Mouse (Mus musculus) liver, embryonic 14.5 days (tissue): ENCODE measurements around the gene Sorcs2. TPM values are rescaled to one million over a fixed set of nuclear protein-coding genes. Genes with fewer than 3 reads are reported as not detected.

Experiments
- ATAC-seq: fragments of 200-750 bp; cut with Nextera tagmentation; 2 replicates; pipeline ENCODE4 v1.8.0; 2017; ENCODE audit warnings: moderate number of reproducible peaks, mild to moderate bottlenecking, moderate library complexity; ENCODE audit not compliant: insufficient read depth
- DNase-seq, 3 experiments: peaks; one replicate each; pipeline ENCODE4 v3.0.0-alpha.2; 2012 to 2013; ENCODE audit warnings: low read depth in 3 of 3, low spot score in 3 of 3
- H3K27ac ChIP-seq: fragments of 300-500 bp; sonication (generic); 2 replicates; pipeline ENCODE4 v1.5.1; 2014; ENCODE audit warnings: moderate library complexity, mild to moderate bottlenecking, control low read depth, inconsistent platforms
- H3K27me3 ChIP-seq: fragments of 300-500 bp; sonication (generic); 2 replicates; pipeline ENCODE4 v1.6.1; 2014; ENCODE audit warnings: mild to moderate bottlenecking, low read length, moderate library complexity; ENCODE audit not compliant: control insufficient read depth, insufficient read depth
- H3K36me3 ChIP-seq: fragments of 300-500 bp; sonication (generic); replicated peaks from 2 replicates; pipeline ENCODE4 v1.6.1; 2014; ENCODE audit warnings: low read depth; ENCODE audit not compliant: control insufficient read depth, insufficient read depth
- H3K4me1 ChIP-seq, 2 experiments: fragments of 200-500 bp in 1 of 2; fragments of 300-500 bp in 1 of 2; sonication (generic) in 1 of 2; replicated peaks; 2 replicates each; pipeline ENCODE4 v1.6.1; 2012 to 2014; ENCODE audit warnings: antibody characterized with exemption in 1 of 2, inconsistent platforms in 1 of 2, low read length in 1 of 2; ENCODE audit not compliant: control insufficient read depth in 2 of 2, insufficient read depth in 2 of 2
- H3K4me2 ChIP-seq: fragments of 300-500 bp; sonication (generic); 2 replicates; pipeline ENCODE4 v1.6.1; 2014; ENCODE audit warnings: low read depth, mild to moderate bottlenecking, control low read depth, moderate library complexity
- H3K4me3 ChIP-seq, 2 experiments: fragments of 200-500 bp in 1 of 2; fragments of 300-500 bp in 1 of 2; sonication (generic) in 1 of 2; 2 replicates each; pipeline ENCODE4 v1.5.1; 2012 to 2014; ENCODE audit warnings: low read depth in 2 of 2, low read length in 2 of 2, mild to moderate bottlenecking in 2 of 2, control low read depth in 1 of 2, inconsistent platforms in 1 of 2, moderate library complexity in 1 of 2; ENCODE audit not compliant: insufficient read depth in 1 of 2
- H3K9ac ChIP-seq: fragments of 300-500 bp; sonication (generic); replicated peaks from 2 replicates; pipeline ENCODE4 v1.6.1; 2014; ENCODE audit warnings: mild to moderate bottlenecking, control low read depth, moderate library complexity
- H3K9me3 ChIP-seq: fragments of 300-500 bp; sonication (generic); 2 replicates; pipeline ENCODE4 v1.6.1; 2016; ENCODE audit warnings: low read length, mixed read lengths; ENCODE audit not compliant: control insufficient read depth
- CTCF ChIP-seq: IDR thresholded peaks from 2 replicates; pipeline ENCODE4 v1.5.1; 2016; ENCODE audit warnings: antibody characterized with exemption, low read depth, control low read depth
- EP300 ChIP-seq: IDR thresholded peaks from 2 replicates; pipeline ENCODE4 v1.6.1; 2016; ENCODE audit warnings: antibody characterized with exemption, low read depth
- WGBS: fragments of 180-500 bp; shearing (Covaris S2); extraction: QIAGEN DNeasy Blood & Tissue Kit; methylation state at CpG from one replicate; pipeline ENCODE4 v1.1.7; 2014; ENCODE audit not compliant: insufficient replicate concordance; 5-methylcytosine and 5-hydroxymethylcytosine counted together
- polyA plus RNA-seq, 2 experiments: library from polyadenylated mRNA; depleted of rRNA in 1 of 2; stranded (reverse) in 1 of 2; unstranded in 1 of 2; fragments of >200 nt; fragmentation: Nextera tagmentation in 1 of 2; extraction: Ambion mirVana in 1 of 2; gene quantifications; 2 replicates each; pipeline versions ENCODE4 v1.2.1 to v1.2.3; 2012 to 2014

Sorcs2 gene
- polyA plus RNA-seq, 2 experiments = 0.17 to 0.33 TPM

GRCm38 (mm10) chr5:35989506-35989905 lies 408.4 kb downstream of the Sorcs2 start:
- no peaks in the 10 kb centered on the region for H3K9me3 ChIP-seq
- H3K4me2 ChIP-seq = no peak overlapping the region
- TF ChIP-seq CTCF (no peak), EP300 (no peak)
- H3K4me1 ChIP-seq = no peaks in the 10 kb centered on the region
- H3K27ac ChIP-seq = no peak overlapping the region
- WGBS = 67% methylated on average over 6 of the region's 6 CpGs
- no peak for ATAC-seq
- H3K4me3 ChIP-seq = no peak overlapping the region
- DNase-seq = no peak
- H3K27me3 ChIP-seq = no peaks in the 10 kb centered on the region
- no peaks in the 10 kb centered on the region for H3K36me3 ChIP-seq
- no peak overlapping the region for H3K9ac ChIP-seq

- Histone ChIP-seq H3K9me3 (no peaks in the 10 kb centered on the region), H3K4me2 (no peak overlapping the region), H3K27me3 (no peaks in the 10 kb centered on the region), H3K4me1 (no peaks in the 10 kb centered on the region), H3K9ac (no peak overlapping the region), H3K4me3 (no peak overlapping the region), H3K36me3 (no peaks in the 10 kb centered on the region), H3K27ac (no peak overlapping the region)
- no peak for DNase-seq
- 60% methylated on average over 8 of the region's 8 CpGs for WGBS
- TF ChIP-seq EP300 (no peak), CTCF (no peak)
- ATAC-seq = no peak
These were observed 409.9 kb downstream of the Sorcs2 start for GRCm38 (mm10) chr5:35988085-35988484.

- H3K4me2 ChIP-seq = no peak overlapping the region
- H3K27ac ChIP-seq = no peak overlapping the region
- no peak for DNase-seq
- 74% methylated on average over 8 of the region's 8 CpGs for WGBS
- no peaks in the 10 kb centered on the region for H3K36me3 ChIP-seq
- H3K4me3 ChIP-seq = no peak overlapping the region
- ATAC-seq = no peak
- H3K9ac ChIP-seq = no peak overlapping the region
- no peaks in the 10 kb centered on the region for H3K27me3 ChIP-seq
- H3K4me1 ChIP-seq = no peaks in the 10 kb centered on the region
- TF ChIP-seq CTCF = no peak
- no peak for TF ChIP-seq EP300
- H3K9me3 ChIP-seq = no peaks in the 10 kb centered on the region
These were observed 412.3 kb downstream of the Sorcs2 start for GRCm38 (mm10) chr5:35985611-35986010.

- no peak overlapping the region for H3K9ac ChIP-seq
- H3K27me3 ChIP-seq = no peaks in the 10 kb centered on the region
- no peaks in the 10 kb centered on the region for H3K36me3 ChIP-seq
- no peak overlapping the region for H3K4me2 ChIP-seq
- no peak for ATAC-seq
- TF ChIP-seq CTCF (peak; percentile 88), EP300 (no peak)
- no peaks in the 10 kb centered on the region for H3K4me1 ChIP-seq
- WGBS = 32% methylated on average over 4 of the region's 4 CpGs
- no peak overlapping the region for H3K27ac ChIP-seq
- peak in 2 of 3 experiments; percentile 15 to 19 for DNase-seq
- H3K9me3 ChIP-seq = no peaks in the 10 kb centered on the region
- H3K4me3 ChIP-seq = no peak overlapping the region
These were observed 416.0 kb downstream of the Sorcs2 start for GRCm38 (mm10) chr5:35981976-35982375.

DNA sequence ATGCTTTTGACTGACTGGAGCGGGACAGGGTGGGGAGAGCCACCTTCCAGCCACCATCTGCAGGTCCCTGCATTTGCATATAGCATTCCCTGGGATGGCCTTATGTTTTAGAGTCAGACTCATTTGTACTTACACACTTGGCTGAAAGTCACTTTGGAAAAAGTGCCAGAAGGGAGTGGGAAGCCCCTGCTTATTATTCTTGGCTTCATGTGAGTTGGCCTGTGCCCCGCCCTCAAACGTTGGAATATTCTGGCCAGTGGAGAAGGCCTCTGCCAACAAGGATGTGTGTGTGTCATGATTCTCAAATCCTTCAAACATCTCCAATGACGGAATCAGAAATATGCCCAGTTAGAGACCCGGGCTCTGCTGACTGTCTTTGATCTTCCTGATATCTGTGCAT lies 416.6 kb downstream of the Sorcs2 start:
- H3K27me3 ChIP-seq = no peaks in the 10 kb centered on the region
- no peak for DNase-seq
- H3K4me2 ChIP-seq = no peak overlapping the region
- no peak for ATAC-seq
- 63% methylated on average over 5 of the region's 5 CpGs for WGBS
- no peak overlapping the region for H3K4me3 ChIP-seq
- H3K9ac ChIP-seq = no peak overlapping the region
- H3K9me3 ChIP-seq = no peaks in the 10 kb centered on the region
- TF ChIP-seq EP300 = no peak
- no peak for TF ChIP-seq CTCF
- no peak overlapping the region for H3K27ac ChIP-seq
- no peaks in the 10 kb centered on the region for H3K4me1 ChIP-seq
- no peaks in the 10 kb centered on the region for H3K36me3 ChIP-seq

GRCm38 (mm10) chr5:35980542-35980941 lies 417.4 kb downstream of the Sorcs2 start:
- 68% methylated on average over 5 of the region's 5 CpGs for WGBS
- Histone ChIP-seq H3K27me3 (no peaks in the 10 kb centered on the region), H3K4me3 (no peak overlapping the region), H3K27ac (no peak overlapping the region), H3K4me2 (no peak overlapping the region), H3K9ac (no peak overlapping the region), H3K9me3 (no peaks in the 10 kb centered on the region), H3K36me3 (no peaks in the 10 kb centered on the region), H3K4me1 (no peaks in the 10 kb centered on the region)
- TF ChIP-seq CTCF (no peak), EP300 (no peak)
- no peak for DNase-seq
- ATAC-seq = no peak
